Mouse (Mus musculus): ENCODE measurements around the gene Gm14393.
"Not testable (repeated sequence)": the region's sequence is repeated elsewhere in the genome, so short reads cannot be mapped to it uniquely, and the experiment has no call there.

Gm14393 gene

DNA sequence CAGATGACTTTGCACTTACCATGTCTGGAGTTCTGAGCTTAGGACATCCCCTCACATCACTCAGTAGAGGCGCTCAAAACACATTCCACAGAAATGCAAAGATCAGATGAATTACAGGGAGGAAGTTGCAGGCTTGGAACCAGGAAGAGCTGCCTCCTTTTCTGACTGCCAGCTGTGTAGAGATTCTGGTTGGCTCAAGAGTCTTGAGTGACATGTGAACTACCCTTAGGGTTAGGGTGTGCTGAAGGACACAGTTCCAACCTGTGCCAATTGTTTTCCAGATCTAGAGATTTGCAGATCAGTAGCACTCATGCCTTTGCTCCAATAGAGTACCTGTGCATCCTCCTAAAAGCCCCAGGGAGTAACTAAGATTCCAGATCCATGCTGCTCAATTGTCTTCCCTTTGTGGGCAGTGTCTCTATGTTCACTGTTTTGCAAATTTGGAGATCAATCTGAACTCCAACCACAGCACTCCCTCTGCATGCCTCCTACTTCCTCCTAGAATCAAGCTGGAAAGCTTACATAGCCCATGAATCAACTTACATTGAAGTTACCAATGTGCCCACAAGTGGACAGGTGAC is at the start of gene Gm14393:
Gene Gm14393, minus strand, starts transcription at position 101 of the 581 bp plus-strand sequence.
- not testable (repeated sequence) for DNase-seq (ENCODE audit: low spot score in 2 of 2)

DNA sequence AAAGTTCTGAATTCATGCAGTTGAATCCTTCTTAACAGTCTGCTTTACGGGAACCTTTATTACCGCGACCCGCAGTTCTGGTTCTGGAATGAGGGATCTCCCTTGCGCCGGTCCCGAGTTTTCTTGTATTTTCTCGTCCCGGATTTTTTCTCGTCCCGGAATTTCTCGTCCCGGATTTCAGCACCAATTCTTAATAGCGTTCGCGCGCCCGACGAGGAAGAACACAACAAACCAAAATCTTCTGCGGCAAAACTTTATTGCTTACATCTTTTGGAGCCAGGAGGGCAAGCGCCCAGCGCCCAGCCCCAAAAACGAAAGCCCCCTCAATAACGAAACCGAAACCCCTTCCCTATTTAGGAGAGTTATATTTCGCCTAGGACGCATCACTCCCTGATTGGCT is 23.3 kb downstream of the Gm14393 start:
- DNase-seq (ENCODE audit: low spot score in 2 of 2), result not testable (repeated sequence)
